Mouse (Mus musculus): Measurements from ENCODE around the gene Olfr839-ps1. TPM values are rescaled to one million over a fixed set of nuclear protein-coding genes. Genes with fewer than 3 reads are reported as not detected.

Gene Olfr839-ps1
- not detected in 2 replicates for polyA plus RNA-seq (2016; fragmentation: Nextera tagmentation; extraction: Ambion mirVana)

GRCm38 (mm10) chr9:19177212-19177611 is at the start of gene Olfr839-ps1:
Gene Olfr839-ps1 (minus strand): TSS chr9:19177312.
- no peak for ATAC-seq (ENCODE audit: low FRiP score, low read depth)
- H3K27me3 ChIP-seq (replicated peaks), result no peaks in the 10 kb centered on the region
- no peaks in the 10 kb centered on the region for H3K4me1 ChIP-seq
- H3K27ac ChIP-seq, result no peak within 1 kb of the TSS
- no peak within 1 kb of the TSS for H3K4me3 ChIP-seq
- H3K36me3 ChIP-seq, result no peaks in the 10 kb centered on the region
- peaks cover 8% of the 10 kb centered on the region; the same call in 1 of the 2 replicates for H3K9me3 ChIP-seq
- no peak within 1 kb of the TSS for H3K9ac ChIP-seq
- WGBS, result 82% methylated on average over 1 of the region's 1 CpGs
- no peak within 1 kb of the TSS for H3K4me2 ChIP-seq (replicated peaks)

GRCm38 (mm10) chr9:19136017-19136416 is 41.1 kb downstream of the Olfr839-ps1 start, which contains the start of gene Olfr837:
Gene Olfr837 (plus strand): TSS chr9:19136317.
- Histone ChIP-seq H3K27ac (no peak within 1 kb of the TSS), H3K4me2 (replicated peaks) (no peak within 1 kb of the TSS), H3K27me3 (replicated peaks) (no peaks in the 10 kb centered on the region), H3K9ac (no peak within 1 kb of the TSS), H3K36me3 (no peaks in the 10 kb centered on the region), H3K4me3 (no peak within 1 kb of the TSS), H3K9me3 (no peaks in the 10 kb centered on the region), H3K4me1 (no peaks in the 10 kb centered on the region)
- 82% methylated on average over 1 of the region's 1 CpGs for WGBS
- ATAC-seq (ENCODE audit: low FRiP score, low read depth), result no peak

GRCm38 (mm10) chr9:19120082-19120481 is 57.0 kb downstream of the Olfr839-ps1 start, which contains the start of gene Olfr836:
Gene Olfr836 (plus strand): TSS chr9:19120382.
- H3K36me3 ChIP-seq, result no peaks in the 10 kb centered on the region
- no peaks in the 10 kb centered on the region for H3K4me1 ChIP-seq
- H3K4me2 ChIP-seq (replicated peaks), result no peak within 1 kb of the TSS
- no peak for ATAC-seq (ENCODE audit: low FRiP score, low read depth)
- no peak within 1 kb of the TSS for H3K9ac ChIP-seq
- peaks cover 1% of the 10 kb centered on the region; the same call in 1 of the 2 replicates for H3K9me3 ChIP-seq
- H3K4me3 ChIP-seq, result no peak within 1 kb of the TSS
- H3K27ac ChIP-seq, result no peak within 1 kb of the TSS
- H3K27me3 ChIP-seq (replicated peaks), result no peaks in the 10 kb centered on the region

Other genes with a start within 250 kb of the Olfr839-ps1 start
- gene Olfr832, start 240.2 kb downstream of the Olfr839-ps1 start, polyA plus RNA-seq (2016; fragmentation: Nextera tagmentation; extraction: Ambion mirVana), result not detected in 2 replicates
- gene Olfr834, start 189.3 kb downstream of the Olfr839-ps1 start, polyA plus RNA-seq (2016; fragmentation: Nextera tagmentation; extraction: Ambion mirVana), result not detected in 2 replicates
- not detected in 2 replicates for gene Olfr835, start 144.6 kb downstream of the Olfr839-ps1 start, polyA plus RNA-seq (2016; fragmentation: Nextera tagmentation; extraction: Ambion mirVana)
- not detected in 2 replicates for gene Olfr836, start 56.9 kb downstream of the Olfr839-ps1 start, polyA plus RNA-seq (2016; fragmentation: Nextera tagmentation; extraction: Ambion mirVana)
- not detected in 2 replicates for gene Olfr837, start 41.0 kb downstream of the Olfr839-ps1 start, polyA plus RNA-seq (2016; fragmentation: Nextera tagmentation; extraction: Ambion mirVana)
- not detected in 2 replicates for gene Olfr843, start 74.7 kb upstream of the Olfr839-ps1 start, polyA plus RNA-seq (2016; fragmentation: Nextera tagmentation; extraction: Ambion mirVana)
- gene Olfr844, start 139.0 kb upstream of the Olfr839-ps1 start, polyA plus RNA-seq (2016; fragmentation: Nextera tagmentation; extraction: Ambion mirVana), result not detected in 2 replicates
- gene Olfr845, start 159.1 kb upstream of the Olfr839-ps1 start, polyA plus RNA-seq (2016; fragmentation: Nextera tagmentation; extraction: Ambion mirVana), result not detected in 2 replicates
- gene Olfr846, start 186.7 kb upstream of the Olfr839-ps1 start, polyA plus RNA-seq (2016; fragmentation: Nextera tagmentation; extraction: Ambion mirVana), result not detected in 2 replicates
- gene Olfr847, start 201.4 kb upstream of the Olfr839-ps1 start, polyA plus RNA-seq (2016; fragmentation: Nextera tagmentation; extraction: Ambion mirVana), result not detected in 2 replicates